Mouse (Mus musculus) G1E (cell line): Measurements from ENCODE around the gene 4930467E23Rik.
"Not testable (repeated sequence)": the region's sequence is repeated elsewhere in the genome, so short reads cannot be mapped to it uniquely, and the experiment has no call there.

ENCODE experiments used
- CTCF ChIP-seq: IDR thresholded peaks from 2 replicates; pipeline ENCODE4 v1.5.1; 2012; ENCODE audit warnings: low read depth, low read length, inconsistent platforms, mixed read lengths
- GATA1 ChIP-seq: IDR thresholded peaks from 2 replicates; pipeline ENCODE4 v1.6.1; 2012; ENCODE audit warnings: borderline replicate concordance, low read length, inconsistent platforms, mixed read lengths

- TF ChIP-seq CTCF, GATA1: not testable (repeated sequence)
These were observed 28.1 kb upstream of the 4930467E23Rik start for GRCm38 (mm10) chr8:19701326-19701725.
